In genomic region chr8:123954246-123954645, GRCm38 (mm10) we compare ENCODE assay signal across 28 mouse cellular contexts. TPM values are rescaled to one million over a fixed set of nuclear protein-coding genes. Genes with fewer than 3 reads are reported as not detected.
DNase-seq lines count a peak whose midpoint lies in the region; ATAC-seq and TF ChIP-seq lines count a peak whose summit lies in the region.
"Had no signal": no experiment of that assay in that cellular context is flagged by ENCODE, and none has a peak within 500 bp of the region (broad histone marks: within the 10 kb centered on the region; RNA-seq: fewer than 3 reads in every experiment).

No protein-coding gene starts in this region.

- no peaks in the 10 kb centered on the region for H3K27me3 ChIP-seq in liver, embryonic 13.5 days
- no peaks in the 10 kb centered on the region for H3K27me3 ChIP-seq in liver, postnatal 0 days (ENCODE audit: insufficient read depth, low read length)
- no peaks in the 10 kb centered on the region for H3K27me3 ChIP-seq in spleen, adult 2 months (ENCODE audit: control insufficient read depth, insufficient read depth, low read length)
- H3K27me3 ChIP-seq in splenic B cell, adult 2 months (ENCODE audit: control insufficient read depth, insufficient read depth, low read length, poor library complexity, severe bottlenecking) = no peaks in the 10 kb centered on the region
- H3K27me3 ChIP-seq: CH12.LX; embryonic facial prominence, embryonic 13.5 days; embryonic facial prominence, embryonic 15.5 days; forebrain, embryonic 12.5 days; Patski had no signal

- no peak for TF ChIP-seq EP300 in liver, postnatal 0 days (IDR thresholded peaks at IDR 0.05; ENCODE audit: low read depth)

- no peak for TF ChIP-seq CTCF in liver, postnatal 0 days (IDR thresholded peaks at IDR 0.05; ENCODE audit: low read depth)
- TF ChIP-seq CTCF in spleen, adult 2 months (IDR thresholded peaks at IDR 0.05; ENCODE audit: extremely low read depth, insufficient read depth, insufficient read length, insufficient replicate concordance) = no peak

- H3K4me3 ChIP-seq in liver, embryonic 13.5 days (replicated peaks) = no peak overlapping the region
- H3K4me3 ChIP-seq in liver, postnatal 0 days (ENCODE audit: low read depth, low read length) = no peak overlapping the region
- H3K4me3 ChIP-seq in spleen, adult 2 months (ENCODE audit: extremely low read depth, insufficient read depth, insufficient read length) = no peak overlapping the region
- H3K4me3 ChIP-seq: embryonic facial prominence, embryonic 13.5 days; embryonic facial prominence, embryonic 15.5 days; erythroblast, embryonic 14.5 days; forebrain, embryonic 10.5 days; forebrain, embryonic 12.5 days had no signal

- H3K4me1 ChIP-seq in liver, embryonic 13.5 days (replicated peaks) = peaks cover 35% of the 10 kb centered on the region
- peaks cover 6% of the 10 kb centered on the region for H3K4me1 ChIP-seq in liver, postnatal 0 days (ENCODE audit: insufficient read depth)
- peaks cover 5% of the 10 kb centered on the region; the same call in 1 of the 2 replicates for H3K4me1 ChIP-seq in spleen, adult 2 months (ENCODE audit: control insufficient read depth, insufficient read depth, insufficient read length)

- no peak for ATAC-seq in liver, embryonic 13.5 days (ENCODE audit: low read depth)
- ATAC-seq in liver, postnatal 0 days = no peak
- ATAC-seq: activated CD4-positive, CD25-positive, alpha-beta regulatory T cell, adult 4 months; CD4-positive, CD25-positive, alpha-beta regulatory T cell, adult 4 months; forebrain, embryonic 14.5 days; forebrain, embryonic 16.5 days; Patski had no signal

- H3K4me2 ChIP-seq in liver, embryonic 13.5 days = 0 out of 2 replicates have a peak overlapping the region, but pooled peaks have one; percentile 6
- no peak overlapping the region for H3K4me2 ChIP-seq in liver, postnatal 0 days (ENCODE audit: low read depth, low read length)
- H3K4me2 ChIP-seq: embryonic facial prominence, embryonic 13.5 days; embryonic facial prominence, embryonic 15.5 days; forebrain, embryonic 12.5 days had no signal

- H3K9ac ChIP-seq in liver, embryonic 13.5 days = no peak overlapping the region
- no peak overlapping the region for H3K9ac ChIP-seq in liver, postnatal 0 days (replicated peaks)
- H3K9ac ChIP-seq: embryonic facial prominence, embryonic 13.5 days; embryonic facial prominence, embryonic 15.5 days; forebrain, embryonic 12.5 days had no signal

- WGBS in liver, embryonic 13.5 days (ENCODE audit: insufficient replicate concordance) = 94% methylated on average over 8 of the region's 8 CpGs
- WGBS in liver, postnatal 0 days (ENCODE audit: insufficient replicate concordance) = 96% methylated on average over 8 of the region's 8 CpGs
- WGBS in spleen, adult 2 months = 78% methylated on average over 8 of the region's 8 CpGs

- peaks cover 93% of the 10 kb centered on the region for H3K36me3 ChIP-seq in liver, embryonic 13.5 days
- H3K36me3 ChIP-seq in liver, postnatal 0 days (replicated peaks; ENCODE audit: insufficient read depth, low read length) = peaks cover 75% of the 10 kb centered on the region
- peaks cover 2% of the 10 kb centered on the region for H3K36me3 ChIP-seq in spleen, adult 2 months (ENCODE audit: control insufficient read depth, insufficient read depth, low read length)
- H3K36me3 ChIP-seq in splenic B cell, adult 2 months (ENCODE audit: control insufficient read depth, insufficient read depth, low read length, poor library complexity, severe bottlenecking) = no peaks in the 10 kb centered on the region; the same call in none of the 2 replicates

- no peak overlapping the region for H3K27ac ChIP-seq in liver, embryonic 13.5 days
- H3K27ac ChIP-seq in liver, postnatal 0 days (ENCODE audit: low read depth) = no peak overlapping the region
- peak overlapping the region; percentile 78 for H3K27ac ChIP-seq in spleen, adult 2 months (ENCODE audit: insufficient read depth, low read length)
- H3K27ac ChIP-seq: embryonic facial prominence, embryonic 13.5 days; embryonic facial prominence, embryonic 15.5 days; forebrain, embryonic 10.5 days; forebrain, embryonic 12.5 days had no signal

- H3K9me3 ChIP-seq in liver, embryonic 13.5 days (replicated peaks) = no peaks in the 10 kb centered on the region
- no peaks in the 10 kb centered on the region for H3K9me3 ChIP-seq in liver, postnatal 0 days (ENCODE audit: low read length)
- H3K9me3 ChIP-seq: embryonic facial prominence, embryonic 13.5 days; embryonic facial prominence, embryonic 15.5 days; forebrain, embryonic 10.5 days; forebrain, embryonic 12.5 days; G1E had no signal

- no peak for DNase-seq in liver, embryonic 13.5 days
- DNase-seq in liver, postnatal 0 days = no peak
- DNase-seq in spleen, adult 2 months (ENCODE audit: low read depth in 1 of 2, low spot score in 2 of 2) = peak in 1 of 2 experiments; percentile 27
- DNase-seq in spleen, postnatal 4 days (ENCODE audit: low spot score in 2 of 2) = no peak
- DNase-seq in A20 (ENCODE audit: low read depth, low spot score) = peak; percentile 70
- DNase-seq in splenic B cell, adult 2 months (ENCODE audit: low read depth, low spot score) = peak; percentile 77
- no peak for DNase-seq in cerebellum, postnatal 25 days
- DNase-seq: adrenal gland, adult 8-10 months; adrenal gland, postnatal 14 days; adrenal gland, postnatal 36 days; cerebellum, adult 11-12 months; cerebellum, adult 2 months; cerebellum, adult 9-10 months; cerebellum, postnatal 10 days; cerebellum, postnatal 36 days; embryo, embryonic 11 days had no signal

- no peak for TF ChIP-seq POLR2A in spleen, adult 2 months (IDR thresholded peaks at IDR 0.05; ENCODE audit: low read depth, low read length)

RNA-seq across cellular contexts. Expression of gene Nup133, which starts 5.2 kb away (rescaled TPM):
- 23.4 and 26.9 TPM in 2 replicates for polyA plus RNA-seq in liver, embryonic 13.5 days (2015; fragmentation: Nextera tagmentation; extraction: Ambion mirVana)
- polyA plus RNA-seq in liver, postnatal 0 days (2015; fragmentation: Nextera tagmentation; extraction: Ambion mirVana) = 7.2 and 9.1 TPM in 2 replicates
- polyA plus RNA-seq in spleen, adult 2 months (2012; rRNA removed) = 7.9 and 8.5 TPM in 2 replicates

RNA-seq across cellular contexts. Expression of gene Abcb10, which starts 28.7 kb away (rescaled TPM):
- polyA plus RNA-seq in liver, embryonic 13.5 days (2015; fragmentation: Nextera tagmentation; extraction: Ambion mirVana) = 133 and 143 TPM in 2 replicates
- polyA plus RNA-seq in liver, postnatal 0 days (2015; fragmentation: Nextera tagmentation; extraction: Ambion mirVana) = 46.2 and 53.3 TPM in 2 replicates
- polyA plus RNA-seq in spleen, adult 2 months (2012; rRNA removed) = 21.7 and 22.6 TPM in 2 replicates

RNA-seq across cellular contexts. Expression of gene Acta1, which starts 59.7 kb away (rescaled TPM):
- 10.3 and 17.3 TPM in 2 replicates for polyA plus RNA-seq in liver, embryonic 13.5 days (2015; fragmentation: Nextera tagmentation; extraction: Ambion mirVana)
- polyA plus RNA-seq in liver, postnatal 0 days (2015; fragmentation: Nextera tagmentation; extraction: Ambion mirVana) = 18.6 and 358 TPM in 2 replicates
- 0.54 and 0.98 TPM in 2 replicates for polyA plus RNA-seq in spleen, adult 2 months (2012; rRNA removed)

Comparison
In these comparisons a context has a peak if more than half of its experiments do, and no peak if none do; other contexts are left out.
1. DNase-seq: peak in A20 (single experiment) and splenic B cell, adult 2 months (single experiment); none in liver, embryonic 13.5 days (single experiment), liver, postnatal 0 days (single experiment), spleen, postnatal 4 days (0 of 2) and cerebellum, postnatal 25 days (0 of 2).